Mouse (Mus musculus): ENCODE data around the gene Dmrta1.

DNA sequence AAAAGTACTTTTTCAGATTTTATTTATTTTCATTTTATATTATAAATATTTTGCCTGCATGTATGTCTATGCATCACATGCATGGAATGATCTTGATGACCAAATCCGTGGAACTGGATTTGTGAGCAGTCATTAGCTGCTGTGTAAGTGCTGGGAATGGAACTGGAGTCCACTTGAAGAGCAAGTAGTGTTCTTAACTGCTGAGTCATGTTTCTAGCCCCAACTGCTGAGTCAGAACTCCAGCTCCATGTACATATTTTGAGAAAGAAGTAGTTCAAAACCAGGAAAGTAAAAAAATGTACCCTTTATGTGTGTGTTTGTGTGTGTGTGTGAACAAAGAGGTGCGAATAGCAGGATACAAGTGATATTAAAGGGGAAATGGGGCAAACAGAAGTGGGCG is 4.5 kb upstream of the Dmrta1 start:
- TF ChIP-seq CTCF (IDR thresholded peaks at IDR 0.05): no peak
- TF ChIP-seq POLR2A (IDR thresholded peaks at IDR 0.05; ENCODE audit: insufficient read depth, low read depth, low read length): no peak
- no peak for TF ChIP-seq EP300 (IDR thresholded peaks at IDR 0.05; ENCODE audit: insufficient read depth, low read depth, low read length)
